Mouse (Mus musculus): ENCODE measurements at regions not wholly inside any gene's neighbourhood (a gene's known extent, or its start where the extent isn't known, plus 50 kb on each side); places are given as distances from the start of the nearest gene placed in this dataset.

DNA sequence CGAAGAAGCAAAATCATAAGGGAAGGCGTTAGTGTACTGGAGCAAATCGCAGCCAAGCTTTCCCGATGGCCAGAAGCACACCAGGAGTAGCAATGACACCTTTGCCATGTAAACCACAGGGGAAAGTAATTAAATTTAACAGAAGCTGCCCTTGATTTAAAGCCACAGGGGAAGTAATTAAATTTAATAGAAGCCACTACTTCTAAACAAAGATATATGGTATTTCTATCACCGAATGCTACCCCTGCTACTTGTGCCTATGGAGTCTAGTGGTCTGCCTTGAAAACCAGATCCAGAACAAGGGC is 240.9 kb downstream of the Ttll7 start:
- TF ChIP-seq CTCF (IDR thresholded peaks at IDR 0.05; ENCODE audit: low read depth) = no peak
- TF ChIP-seq EP300 (IDR thresholded peaks at IDR 0.05; ENCODE audit: low read depth) = no peak
